Mouse (Mus musculus) retina, embryonic 14.5 days (tissue): ENCODE results near the gene Gm45753.
A peak's percentile ranks its signal among the peaks of the same experiment; 100 is the strongest.

Source experiments
- DNase-seq: peaks from one replicate; pipeline ENCODE4 v3.0.0-alpha.2; 2015; ENCODE audit warnings: low spot score

Gene Gm45753

DNA sequence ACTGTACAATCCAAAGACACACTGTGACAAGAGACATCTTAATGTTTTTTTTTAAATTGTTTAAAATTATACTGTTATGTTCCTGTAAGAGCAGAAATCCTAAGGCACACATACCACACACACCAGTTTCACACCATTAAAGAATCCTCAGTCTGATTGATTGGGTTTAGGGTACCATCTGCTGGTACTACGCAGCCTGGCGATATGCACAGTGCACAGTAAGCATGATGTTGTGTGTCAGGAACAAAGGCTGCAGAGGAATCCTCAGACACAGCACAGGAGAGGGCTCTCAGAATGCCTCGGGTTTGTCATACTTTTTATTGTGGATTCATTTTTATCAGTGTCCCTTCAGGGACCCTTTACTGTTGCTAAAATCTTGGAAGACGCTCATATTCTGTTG, 33.9 kb downstream of the Gm45753 start:
- no peak for DNase-seq

DNA sequence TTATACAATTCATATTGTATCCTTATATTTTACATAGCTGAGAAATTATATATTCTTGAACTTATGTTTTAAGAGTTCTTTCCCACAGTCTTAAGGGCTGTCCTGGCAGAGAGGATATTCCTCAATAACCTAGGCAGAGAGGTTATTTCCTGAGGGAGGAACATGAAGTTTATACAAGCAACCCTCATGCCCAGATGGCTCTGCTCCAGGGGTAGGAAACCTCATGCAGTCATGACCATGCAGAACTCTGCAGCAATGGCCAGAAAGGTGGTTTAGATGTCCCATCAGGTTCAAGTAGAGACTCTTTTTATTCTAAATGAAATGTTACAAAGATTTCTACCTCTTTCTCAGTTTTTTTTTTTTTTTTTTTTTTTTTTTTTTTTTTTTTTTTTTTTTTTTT, 39.2 kb downstream of the Gm45753 start:
- DNase-seq: no peak

DNA sequence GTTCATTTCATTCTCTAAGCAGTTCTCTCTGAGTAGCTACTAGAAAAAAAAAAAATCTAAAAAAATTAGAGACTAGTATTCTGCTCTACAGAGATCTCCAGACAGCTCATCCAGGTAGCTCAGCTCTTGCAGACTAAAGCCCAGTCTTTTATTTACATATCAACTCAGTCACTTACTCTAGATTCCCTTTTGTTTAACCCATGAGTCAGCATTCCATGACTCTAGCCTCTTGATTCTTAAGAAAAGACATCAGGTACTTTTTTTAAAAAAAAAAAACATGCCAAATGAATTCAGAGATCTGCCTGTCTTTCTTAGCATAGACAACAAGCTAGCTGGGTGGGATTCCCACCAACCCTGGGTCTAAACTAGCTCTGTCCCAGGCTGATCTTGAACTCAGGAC, 39.8 kb downstream of the Gm45753 start:
- no peak for DNase-seq

GRCm38 (mm10) chr8:45267611-45268391, 40.5 kb downstream of the Gm45753 start:
- no peak for DNase-seq

GRCm38 (mm10) chr8:45266993-45267392, 41.3 kb downstream of the Gm45753 start:
- DNase-seq: no peak

DNA sequence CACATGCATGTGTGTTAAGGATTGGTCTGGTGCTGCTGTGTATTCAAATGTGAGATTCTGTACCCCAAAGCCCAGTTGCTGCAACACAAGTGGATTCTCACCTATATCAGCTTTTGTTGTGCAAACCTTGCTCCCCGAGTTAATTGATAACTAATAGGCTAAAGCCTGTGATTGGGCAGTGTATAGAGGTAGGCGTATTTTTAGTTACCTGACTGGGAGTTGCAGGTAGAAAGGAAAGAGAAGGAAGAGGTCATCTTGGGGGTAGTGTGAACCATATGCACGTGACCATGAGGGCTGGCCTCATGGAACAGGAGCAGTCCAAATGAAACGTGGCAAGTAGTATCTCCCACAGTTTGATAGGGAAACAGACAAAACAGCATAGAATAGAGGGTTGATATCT, 43.3 kb downstream of the Gm45753 start:
- DNase-seq: no peak

- DNase-seq: no peak
Observed at GRCm38 (mm10) chr8:45262851-45263250, 45.4 kb downstream of the Gm45753 start.

GRCm38 (mm10) chr8:45261920-45262319, 46.3 kb downstream of the Gm45753 start, which contains the start of gene F11:
Gene F11, minus strand, starts transcription at chr8:45262031.
- DNase-seq: no peak

- no peak for DNase-seq
Observed at GRCm38 (mm10) chr8:45258421-45258820, 49.8 kb downstream of the Gm45753 start.

GRCm38 (mm10) chr8:45255040-45255439, 53.2 kb downstream of the Gm45753 start:
- DNase-seq: no peak

DNA sequence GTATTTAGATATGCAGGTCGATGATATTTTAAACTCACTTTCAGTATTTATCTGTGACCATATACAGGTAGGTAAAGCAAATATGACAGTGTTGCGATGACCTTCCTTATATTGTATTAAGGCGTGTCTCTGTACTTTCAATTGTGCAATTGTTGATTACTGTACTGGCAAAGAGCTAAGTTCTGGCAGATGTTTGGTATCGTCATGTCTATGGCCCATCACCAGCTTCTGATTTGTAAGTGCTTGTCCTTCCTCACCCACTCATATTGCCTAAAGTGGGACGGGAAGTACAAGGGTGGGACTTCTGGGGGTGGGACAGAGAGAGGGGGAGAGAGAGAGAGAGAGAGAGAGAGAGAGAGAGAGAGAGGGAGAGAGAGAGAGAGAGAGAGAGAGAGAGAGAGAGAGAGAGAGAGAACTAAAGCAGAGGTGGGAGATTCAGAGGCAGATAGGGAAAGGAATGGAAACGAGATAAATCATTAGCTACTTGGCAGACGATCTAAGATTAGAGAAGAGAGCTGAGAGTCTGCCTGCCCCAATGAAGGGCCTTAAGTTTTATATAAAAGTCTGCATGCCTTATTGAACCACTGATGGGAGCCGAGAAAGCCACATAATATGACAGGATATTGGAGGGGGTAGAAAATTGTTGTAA, 53.9 kb downstream of the Gm45753 start:
- DNase-seq: no peak

DNA sequence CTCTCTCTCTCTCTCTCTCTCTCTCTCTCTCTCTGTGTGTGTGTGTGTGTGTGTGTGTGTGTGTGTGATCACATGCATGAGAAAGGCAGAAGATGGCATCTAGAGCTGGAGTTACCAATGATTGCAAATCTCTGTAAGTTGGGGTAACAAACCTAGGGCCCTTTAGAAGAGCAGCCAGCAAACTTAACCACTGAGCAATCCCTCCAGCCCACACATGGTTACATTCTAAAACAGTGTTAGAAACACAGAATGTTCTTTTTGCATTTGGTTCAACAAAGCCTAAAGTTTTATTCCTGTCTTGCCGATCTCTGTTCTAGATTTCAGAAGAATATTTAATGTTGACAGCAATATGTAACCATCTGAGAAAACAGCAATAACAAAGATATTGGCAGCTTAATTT, 54.7 kb downstream of the Gm45753 start:
- DNase-seq: no peak

GRCm38 (mm10) chr8:45253111-45253510, 55.2 kb downstream of the Gm45753 start:
- no peak for DNase-seq

DNA sequence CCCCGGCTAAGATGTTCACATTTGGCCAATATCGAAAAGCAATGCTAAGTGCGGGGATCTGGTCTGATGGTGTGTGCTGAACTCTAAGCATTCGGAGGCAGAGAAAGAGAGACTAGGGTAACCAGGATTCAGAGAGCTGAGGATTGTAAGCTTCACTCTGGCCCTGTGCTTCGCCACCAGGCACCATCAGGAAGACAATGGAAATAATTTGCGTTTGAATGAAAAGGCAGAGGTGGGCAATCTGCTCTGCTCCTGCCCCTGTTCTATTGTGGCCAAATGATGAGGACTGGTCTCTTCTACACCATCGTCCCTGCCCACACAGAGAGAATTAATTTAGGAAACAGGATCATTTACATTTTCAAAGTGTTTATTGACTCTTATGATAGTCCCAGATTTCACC, 62.0 kb downstream of the Gm45753 start:
- DNase-seq: no peak

- DNase-seq: no peak
Observed at GRCm38 (mm10) chr8:45239363-45239762, 68.9 kb downstream of the Gm45753 start.

DNA sequence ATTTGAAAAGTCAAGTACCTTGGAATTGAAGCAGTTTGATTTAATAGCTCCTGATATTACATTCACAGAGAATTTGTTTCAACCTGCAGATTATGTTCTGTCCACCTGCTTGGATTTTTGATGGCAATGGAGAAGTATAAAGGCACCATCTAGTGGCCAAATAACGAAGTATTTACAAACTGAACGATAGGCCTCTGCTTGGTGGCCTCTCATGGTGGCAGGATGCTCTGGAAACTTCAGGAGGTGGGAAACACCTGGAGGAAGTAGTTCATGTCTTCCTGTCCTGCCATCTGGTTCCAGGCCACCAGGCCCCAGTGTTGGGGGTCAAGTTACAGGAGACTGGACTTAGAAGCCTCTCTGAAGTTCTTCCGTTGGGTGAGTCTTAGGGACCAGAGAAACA, 70.0 kb downstream of the Gm45753 start:
- peak; percentile 77 for DNase-seq

DNA sequence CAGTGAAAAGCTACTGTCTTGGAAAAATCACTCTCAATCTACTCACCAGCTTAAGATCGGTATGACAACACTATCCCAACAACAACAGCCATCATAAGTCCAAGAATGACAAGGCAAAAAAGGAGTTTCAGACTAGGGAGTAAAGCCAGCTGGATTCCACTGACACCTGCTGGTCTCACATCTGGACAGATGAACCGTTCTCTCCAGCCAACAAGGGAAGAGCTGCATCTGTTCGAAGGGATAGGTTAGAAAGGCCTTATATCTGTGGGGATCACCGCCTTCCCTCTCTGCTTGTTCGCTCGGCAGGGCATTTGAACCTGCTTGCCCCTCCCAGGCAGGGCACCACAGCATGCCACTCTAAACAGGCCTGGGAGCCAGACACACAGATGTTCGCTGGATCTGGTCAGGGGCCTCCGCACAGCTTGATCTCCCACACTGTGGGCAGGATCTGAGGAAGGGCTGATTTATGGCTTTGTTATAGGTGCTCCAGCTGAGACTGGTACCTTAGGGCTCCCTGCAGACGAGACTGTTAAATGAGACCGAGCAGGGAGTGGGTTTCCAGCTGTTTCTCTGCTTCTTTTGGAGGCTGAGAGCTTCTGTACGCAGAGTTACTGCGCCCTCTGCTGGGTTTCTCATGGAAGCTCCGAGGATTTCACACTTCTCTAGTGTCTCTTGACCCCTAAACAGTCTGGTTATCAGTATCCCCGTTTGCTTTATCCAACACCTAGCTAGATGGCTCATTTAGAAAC, 71.9 kb downstream of the Gm45753 start:
- DNase-seq: peak; percentile 91

- no peak for DNase-seq
Observed at GRCm38 (mm10) chr8:45235228-45235627, 73.0 kb downstream of the Gm45753 start.

- DNase-seq: no peak
Observed at GRCm38 (mm10) chr8:45233256-45233655, 75.0 kb downstream of the Gm45753 start.
